Mouse (Mus musculus): ENCODE data around the gene Spaca9.

Gene Spaca9

GRCm38 (mm10) chr2:28699361-28700335 is at the start of gene Spaca9, which contains the start of gene Ak8:
TSS of gene Spaca9 (minus strand) at chr2:28699727.
TSS of gene Ak8 (plus strand) at chr2:28700164.
- peak; percentile 63 for DNase-seq

GRCm38 (mm10) chr2:28747705-28748104 is 48.2 kb upstream of the Spaca9 start:
- no peak for DNase-seq

GRCm38 (mm10) chr2:28746682-28747332 is 47.3 kb upstream of the Spaca9 start:
- DNase-seq, result no peak

- no peak for DNase-seq
Measured at GRCm38 (mm10) chr2:28742701-28743100, 43.2 kb upstream of the Spaca9 start.

DNA sequence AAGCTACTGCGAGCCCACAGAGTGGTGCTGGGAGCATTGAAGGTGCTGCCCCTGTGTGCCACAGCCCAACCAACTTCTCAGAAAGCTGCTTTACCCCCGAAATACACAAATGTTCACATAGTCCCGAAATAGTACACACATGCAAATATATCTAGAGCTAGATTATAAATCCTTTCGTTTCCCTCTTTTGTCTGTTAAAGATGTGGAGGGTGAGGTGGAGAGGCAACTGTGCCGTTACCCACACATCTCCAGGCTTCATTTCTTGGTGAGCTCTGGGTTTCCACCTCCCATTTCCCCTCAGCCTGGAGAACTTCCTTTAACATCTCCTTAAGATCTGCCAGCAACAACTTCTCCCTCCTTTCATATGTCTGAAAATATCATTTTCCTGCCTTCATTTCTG is 40.6 kb upstream of the Spaca9 start:
- DNase-seq, result no peak

- no peak for DNase-seq
Measured at GRCm38 (mm10) chr2:28737112-28737511, 37.6 kb upstream of the Spaca9 start.

GRCm38 (mm10) chr2:28730676-28731075 is 31.1 kb upstream of the Spaca9 start:
- DNase-seq, result no peak

DNA sequence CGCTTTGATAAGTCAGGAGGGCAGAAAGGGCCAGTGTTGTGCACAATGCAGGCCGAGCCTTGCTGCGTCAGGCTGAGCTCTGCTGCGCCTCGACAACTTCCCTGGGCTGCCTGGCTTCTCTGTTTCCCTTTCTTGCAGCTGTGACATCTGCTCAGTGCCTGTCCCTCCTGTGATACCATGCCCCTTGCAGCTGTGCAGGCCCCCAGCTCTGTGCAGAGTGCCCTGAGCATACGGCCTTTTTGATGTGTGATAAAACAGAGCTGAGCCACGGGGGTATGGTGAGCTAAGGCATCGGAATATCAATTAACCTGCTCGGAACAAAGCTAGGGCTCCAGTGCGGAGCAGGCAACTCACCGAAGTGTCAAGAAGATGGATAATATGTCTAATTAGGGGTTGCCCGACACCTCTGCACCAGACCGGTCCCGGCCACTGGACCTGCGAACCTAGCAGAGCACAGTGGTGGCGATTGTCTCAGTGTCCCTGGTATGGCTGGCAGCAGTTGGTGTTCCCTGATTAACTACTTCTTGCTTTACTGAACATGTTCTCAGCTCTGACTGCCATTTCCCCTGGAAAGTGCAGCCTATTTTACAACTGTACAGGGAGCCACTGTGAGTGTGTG is 28.4 kb upstream of the Spaca9 start:
- no peak for DNase-seq

GRCm38 (mm10) chr2:28723912-28724311 is 24.4 kb upstream of the Spaca9 start:
- no peak for DNase-seq

DNA sequence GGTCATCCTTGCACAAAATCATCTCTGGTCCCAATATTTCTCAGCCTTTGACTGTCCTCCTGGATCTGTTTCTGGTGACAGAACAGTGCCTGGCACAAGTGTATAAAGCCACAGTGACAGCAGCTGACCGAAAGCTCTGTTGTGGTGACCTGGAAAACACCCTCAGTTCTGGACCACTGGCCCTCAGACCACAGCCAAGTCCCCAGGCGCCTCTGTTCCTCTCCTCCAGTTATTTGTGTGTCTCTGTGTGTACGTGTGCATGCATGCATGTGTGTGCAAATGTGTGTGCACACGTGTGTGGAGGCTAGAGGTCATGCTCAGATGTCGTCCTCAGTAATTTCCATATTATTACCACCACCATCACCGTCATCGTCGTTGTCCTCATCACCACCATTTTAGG is 22.9 kb upstream of the Spaca9 start:
- no peak for DNase-seq

GRCm38 (mm10) chr2:28713036-28713435 is 13.5 kb upstream of the Spaca9 start:
- no peak for DNase-seq

DNA sequence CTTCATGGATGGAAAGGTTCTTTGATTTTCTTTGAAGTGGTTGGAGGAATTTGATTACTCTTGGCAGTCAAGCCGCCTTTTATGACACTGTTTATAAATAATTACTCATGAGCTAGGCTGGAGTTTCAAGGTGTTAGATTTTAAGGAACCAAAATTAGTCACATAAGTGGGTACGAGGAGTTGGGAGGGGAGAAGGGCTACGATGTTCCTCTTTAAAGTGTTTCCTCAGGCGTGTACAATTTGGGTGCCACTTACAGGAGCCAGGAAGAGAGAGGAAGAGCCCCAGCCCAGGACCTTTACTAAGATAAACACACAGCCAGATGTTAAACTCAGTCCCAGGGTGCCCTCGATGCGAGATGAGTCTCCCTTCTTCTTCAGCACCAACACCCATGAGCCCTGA is 7.3 kb upstream of the Spaca9 start:
- no peak for DNase-seq

DNA sequence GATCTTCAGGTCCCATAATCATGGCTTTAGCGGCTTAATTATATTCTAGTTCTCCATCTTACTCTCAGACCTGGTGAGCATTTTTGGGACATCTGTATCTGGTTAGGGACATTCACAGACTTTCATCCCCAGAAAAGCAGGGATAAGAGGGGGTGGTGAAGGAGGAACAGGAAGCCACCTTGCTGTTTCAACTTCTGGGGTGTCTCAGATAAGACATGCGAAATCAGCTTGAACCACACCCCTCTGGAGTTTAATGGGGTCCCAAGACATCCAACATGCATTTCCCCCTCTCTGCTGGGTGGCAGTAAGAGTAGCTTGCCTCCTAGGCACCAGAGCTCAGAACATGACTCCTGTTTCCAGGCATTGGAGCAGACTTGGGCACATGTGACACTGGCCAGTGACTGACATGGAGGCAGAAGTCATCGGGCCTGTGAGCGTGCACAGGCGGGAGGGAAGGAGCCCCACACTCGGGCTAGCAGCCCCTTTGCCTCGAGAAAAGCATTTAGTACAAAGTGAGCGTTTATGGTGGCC is 6.6 kb upstream of the Spaca9 start:
- no peak for DNase-seq

- DNase-seq, result no peak
Measured at GRCm38 (mm10) chr2:28701646-28702262, 2.2 kb upstream of the Spaca9 start.

GRCm38 (mm10) chr2:28698566-28698965 is 961 bp downstream of the Spaca9 start:
- no peak for DNase-seq

DNA sequence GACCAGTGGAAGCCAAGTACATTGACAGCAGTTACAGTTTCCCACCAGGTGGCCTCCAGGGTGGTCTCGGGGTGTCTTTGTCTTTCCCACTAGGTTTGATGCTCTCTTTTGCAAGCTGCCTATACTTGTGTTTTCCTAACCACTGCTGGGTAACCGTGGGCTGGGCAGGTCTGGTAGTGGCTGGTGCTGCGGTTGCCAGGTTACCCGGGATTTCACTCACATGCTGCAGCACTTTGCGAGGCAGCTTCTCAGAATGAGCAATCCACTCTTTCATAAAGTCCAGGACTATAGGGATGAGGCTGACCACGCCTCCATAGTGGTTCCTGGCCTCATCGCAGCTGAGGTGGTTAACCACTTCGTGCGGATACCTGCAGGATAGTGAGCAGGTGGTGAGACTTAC is 6.8 kb downstream of the Spaca9 start:
- no peak for DNase-seq

DNA sequence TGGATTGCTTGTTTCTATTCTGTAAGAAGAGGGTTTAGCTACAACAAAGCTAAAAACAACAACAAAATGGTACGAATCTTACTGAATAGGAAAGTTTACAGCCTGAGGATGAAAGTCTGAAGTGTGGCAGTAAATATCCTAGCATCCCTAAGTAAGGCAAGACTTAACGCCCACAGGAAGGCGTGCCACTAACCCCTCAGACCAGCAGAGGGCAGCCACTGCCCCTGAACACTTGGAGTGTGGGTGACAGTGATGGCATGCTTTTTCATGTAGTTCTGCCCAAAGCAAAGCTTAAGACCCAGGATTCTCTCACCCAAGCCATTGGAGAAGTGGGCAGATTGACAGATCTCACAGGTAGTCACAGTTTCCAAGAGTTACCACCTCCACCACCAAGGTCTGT is 11.1 kb downstream of the Spaca9 start:
- no peak for DNase-seq

DNA sequence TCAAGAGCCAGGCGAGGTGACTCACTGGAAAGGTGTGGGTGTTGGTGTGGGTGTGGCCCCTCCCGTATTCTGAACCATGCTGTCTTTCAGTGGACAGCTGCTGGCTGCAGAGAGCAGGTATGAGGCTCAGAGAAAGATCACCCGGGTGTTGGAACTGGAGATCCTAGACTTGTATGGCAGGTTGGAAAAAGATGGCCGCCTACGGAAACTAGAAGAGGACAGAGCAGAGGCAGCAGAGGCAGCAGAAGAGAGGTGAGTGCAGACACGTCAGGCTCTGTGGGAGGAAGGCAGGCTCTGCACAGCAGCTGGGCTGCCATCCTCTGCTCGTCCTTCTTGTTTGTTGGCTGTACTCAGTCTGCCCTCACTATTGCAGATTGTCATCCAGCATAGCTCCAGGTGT is 13.6 kb downstream of the Spaca9 start:
- DNase-seq, result no peak

- peak; percentile 54 for DNase-seq
Measured at GRCm38 (mm10) chr2:28681718-28682117, 17.8 kb downstream of the Spaca9 start.

- DNase-seq, result no peak
Measured at GRCm38 (mm10) chr2:28680710-28681109, 18.8 kb downstream of the Spaca9 start.

GRCm38 (mm10) chr2:28676005-28676404 is 23.5 kb downstream of the Spaca9 start:
- DNase-seq, result no peak

- no peak for DNase-seq
Measured at GRCm38 (mm10) chr2:28671438-28671837, 28.1 kb downstream of the Spaca9 start.

GRCm38 (mm10) chr2:28665818-28666217 is 33.7 kb downstream of the Spaca9 start:
- DNase-seq, result no peak

Data from cerebellum, adult 9-11 months (tissue).